Mouse (Mus musculus): ENCODE data around the gene Gm20820.
"Not testable (repeated sequence)": the region's sequence is repeated elsewhere in the genome, so short reads cannot be mapped to it uniquely, and the experiment has no call there.

Gene Gm20820

GRCm38 (mm10) chrY:86061472-86061871 lies at the start of gene Gm20820:
Gene Gm20820, plus strand, starts transcription at chrY:86061772.
- not testable (repeated sequence) for DNase-seq (ENCODE audit: low spot score)
